Mouse (Mus musculus) lung, postnatal 10 days (tissue): ENCODE results near the gene Hfe2.
A peak's percentile ranks its signal among the peaks of the same experiment; 100 is the strongest.
"Not testable (repeated sequence)": the region's sequence is repeated elsewhere in the genome, so short reads cannot be mapped to it uniquely, and the experiment has no call there.

Experiments used
- DNase-seq: peaks from one replicate; pipeline ENCODE4 v3.0.0; 2021

Gene Hfe2

DNA sequence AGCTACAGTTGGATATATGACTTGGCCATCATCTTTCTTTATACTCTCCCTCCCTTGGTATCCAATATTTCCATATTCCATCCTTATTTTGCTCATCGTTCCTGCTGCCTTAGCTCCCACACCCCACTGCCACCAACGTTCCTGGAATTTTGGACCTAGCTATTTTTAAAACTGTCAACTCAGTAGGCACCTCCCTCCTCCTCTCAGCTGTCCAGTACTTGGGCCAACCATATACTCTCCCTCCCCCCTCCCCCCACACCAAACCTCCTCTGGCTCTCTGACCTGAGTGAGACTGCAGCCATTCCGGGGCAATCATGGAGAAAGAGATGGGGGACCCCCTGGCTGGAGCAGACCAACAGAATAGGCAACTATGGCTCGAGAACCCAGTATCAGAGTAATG, at the start of gene Hfe2:
Gene Hfe2, plus strand, starts transcription at position 259 of the 400 bp plus-strand sequence.
- no peak for DNase-seq

GRCm38 (mm10) chr3:96477084-96477483, 47.9 kb upstream of the Hfe2 start:
- DNase-seq, result no peak

- DNase-seq, result no peak
Measured at GRCm38 (mm10) chr3:96477558-96477957, 47.4 kb upstream of the Hfe2 start.

DNA sequence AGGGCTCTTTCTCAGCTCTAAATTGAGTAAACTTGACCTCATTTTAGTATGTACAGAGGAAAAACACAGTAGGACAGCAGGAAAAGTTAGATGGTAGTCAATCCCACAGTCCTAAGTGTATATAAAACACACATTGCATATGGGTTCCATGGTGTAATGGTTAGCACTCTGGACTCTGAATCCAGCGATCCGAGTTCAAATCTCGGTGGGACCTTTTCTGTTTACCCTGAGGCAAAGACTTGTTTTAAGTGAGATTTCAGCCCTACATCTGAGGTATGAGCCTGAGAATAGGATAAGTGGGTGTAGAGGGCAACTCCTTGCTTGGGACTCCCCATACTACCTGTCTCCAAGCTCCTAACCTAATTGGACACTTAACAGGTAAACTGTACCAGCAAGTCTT, 45.7 kb upstream of the Hfe2 start:
- no peak for DNase-seq

GRCm38 (mm10) chr3:96480684-96481270, 44.2 kb upstream of the Hfe2 start:
- no peak for DNase-seq

DNA sequence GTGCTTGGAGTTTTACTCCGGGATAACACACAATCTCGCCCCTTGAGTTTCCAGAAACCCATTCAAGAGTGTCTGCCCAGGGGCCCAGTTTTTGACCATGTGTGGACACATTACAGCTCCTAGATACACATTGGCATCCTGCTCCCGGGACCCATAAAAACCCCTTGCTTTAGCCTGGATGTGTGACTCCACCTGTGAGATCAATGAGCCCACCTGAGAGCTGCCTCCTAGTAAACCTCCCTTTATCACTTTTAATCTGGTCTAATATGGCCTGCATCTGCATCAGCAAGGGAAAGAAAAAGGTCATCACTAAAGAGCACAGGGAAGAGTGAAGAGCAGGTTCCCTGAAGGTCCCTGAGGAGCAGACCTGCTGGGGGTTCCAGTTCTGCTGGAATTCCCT, 43.1 kb upstream of the Hfe2 start:
- no peak for DNase-seq

DNA sequence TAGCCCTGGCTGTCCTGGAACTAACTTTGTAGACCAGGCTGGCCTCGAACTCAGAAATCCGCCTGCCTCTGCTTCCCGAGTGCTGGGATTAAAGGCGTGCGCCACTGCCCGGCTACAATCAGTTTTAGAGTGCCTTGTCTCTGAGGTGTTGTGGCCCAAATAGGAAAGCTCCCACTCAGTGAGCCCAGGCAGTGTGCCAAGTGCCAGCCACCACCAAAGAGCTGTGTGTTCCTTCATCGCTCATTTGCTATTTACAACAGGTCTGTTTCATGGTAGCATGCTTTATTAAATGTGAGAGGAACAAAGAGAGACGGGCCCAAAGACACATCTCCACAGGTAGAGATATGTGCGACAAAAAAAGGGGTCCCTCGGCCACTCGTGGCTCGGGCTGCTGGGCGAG, 42.5 kb upstream of the Hfe2 start:
- no peak for DNase-seq

GRCm38 (mm10) chr3:96483044-96483443, 41.9 kb upstream of the Hfe2 start:
- not testable (repeated sequence) for DNase-seq

DNA sequence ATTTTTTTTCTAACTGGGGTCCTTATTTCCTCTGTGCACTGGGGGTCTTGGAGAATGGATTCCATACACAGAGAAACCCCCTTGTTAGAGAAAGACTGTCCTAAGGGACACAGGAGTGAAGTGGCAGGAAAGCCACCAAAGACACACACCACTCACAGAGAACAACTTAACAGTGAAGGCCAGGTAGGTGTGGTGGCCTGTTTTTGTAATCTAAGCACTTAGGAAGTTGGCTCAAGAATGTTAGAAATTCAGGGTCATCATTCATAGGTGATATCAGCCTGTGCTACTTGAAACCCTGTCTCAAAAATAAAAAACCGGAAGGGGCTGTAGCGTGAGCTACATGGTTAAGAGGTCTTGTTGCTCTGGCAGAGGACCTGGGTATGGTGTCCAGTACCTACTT, 41.0 kb upstream of the Hfe2 start:
- DNase-seq, result no peak

DNA sequence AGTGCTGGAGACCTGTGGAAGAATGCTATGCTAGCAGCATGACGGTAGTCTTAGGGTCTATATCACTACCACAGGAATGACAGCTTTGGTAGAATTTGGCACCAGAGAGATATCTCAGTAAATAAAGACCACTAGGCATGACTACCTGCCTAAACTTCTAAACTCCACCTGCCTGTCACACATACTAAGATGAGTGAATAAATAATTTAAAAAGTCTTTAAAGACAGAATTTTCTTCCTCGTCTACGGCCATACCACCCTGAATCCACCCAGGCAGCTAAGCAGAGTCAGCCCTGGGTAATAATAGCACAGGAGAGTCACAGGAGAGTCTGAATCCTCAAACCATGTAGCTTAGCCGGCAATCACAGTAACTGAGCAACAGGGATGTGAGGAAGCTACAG, 40.1 kb upstream of the Hfe2 start:
- no peak for DNase-seq

GRCm38 (mm10) chr3:96485361-96485760, 39.6 kb upstream of the Hfe2 start:
- DNase-seq, result no peak

DNA sequence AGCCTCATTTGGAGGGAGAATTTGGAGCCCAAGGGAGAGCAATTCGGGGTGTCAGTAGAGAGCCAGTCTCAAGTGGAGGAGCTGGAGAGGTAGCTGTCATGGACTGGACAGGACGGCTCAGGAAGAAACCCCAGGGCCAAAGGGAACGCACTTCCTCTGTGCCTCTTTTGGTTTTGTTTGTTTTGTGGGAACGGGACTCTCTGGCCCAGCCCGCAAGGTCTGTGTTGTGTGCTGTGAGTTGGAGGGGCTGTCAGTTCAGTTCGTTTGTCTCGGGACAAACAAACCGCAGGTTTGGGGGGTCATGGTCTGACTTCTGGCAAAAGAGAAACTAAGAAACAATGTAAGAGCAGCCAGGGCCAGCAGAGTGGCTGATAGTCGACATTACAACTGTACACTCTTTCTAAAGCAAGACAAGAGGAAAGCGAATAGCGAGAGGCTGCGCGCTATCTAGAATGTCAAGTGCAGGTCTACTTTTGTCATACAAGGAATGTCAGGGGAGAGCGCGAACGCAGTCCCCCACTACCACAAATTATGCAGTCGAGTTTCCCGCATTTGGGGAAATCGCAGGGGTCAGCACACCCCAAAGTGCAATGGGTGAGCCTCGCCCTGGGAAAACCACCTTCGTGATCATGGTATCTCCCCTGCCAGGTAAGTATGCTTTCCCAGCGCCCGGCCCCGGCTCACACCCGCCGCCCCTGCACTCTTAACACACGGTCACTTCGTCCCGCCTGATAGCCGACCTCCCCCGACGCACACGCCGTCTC, 38.7 kb upstream of the Hfe2 start:
- DNase-seq, result not testable (repeated sequence)

DNA sequence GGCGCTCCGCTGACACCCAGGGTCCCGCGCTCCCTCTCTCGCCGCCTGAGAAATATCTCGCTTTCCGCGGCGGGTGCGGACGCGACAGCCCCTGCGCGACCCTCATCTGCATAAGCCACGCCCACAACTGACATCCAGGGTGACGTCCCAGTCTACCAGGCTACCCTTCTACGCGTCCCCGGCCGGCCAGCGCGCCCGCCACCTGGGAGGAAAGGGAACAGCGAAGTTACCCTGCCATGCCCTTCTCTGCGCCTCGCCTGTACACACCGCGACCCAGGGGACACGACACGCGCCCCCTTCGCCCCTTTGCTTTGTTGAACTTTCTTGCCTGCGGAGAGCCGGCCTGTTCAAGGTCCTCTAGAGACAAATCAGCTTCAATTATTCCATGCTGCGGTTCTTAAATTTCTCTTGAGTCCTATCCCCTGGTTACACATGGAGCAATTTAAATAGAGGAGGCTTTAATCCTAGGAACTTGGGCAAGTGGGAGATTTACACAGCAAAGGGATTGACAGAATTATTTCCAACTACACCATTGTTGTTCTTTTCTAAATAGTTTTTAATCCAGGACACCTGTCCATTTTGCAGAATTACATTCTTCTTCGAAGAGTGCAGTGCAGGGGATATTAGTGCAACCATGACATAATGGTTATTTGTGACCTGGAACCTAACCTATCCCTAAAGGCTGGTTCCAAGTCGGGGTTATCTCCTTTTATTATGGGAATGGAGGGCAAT, 38.0 kb upstream of the Hfe2 start:
- not testable (repeated sequence) for DNase-seq

DNA sequence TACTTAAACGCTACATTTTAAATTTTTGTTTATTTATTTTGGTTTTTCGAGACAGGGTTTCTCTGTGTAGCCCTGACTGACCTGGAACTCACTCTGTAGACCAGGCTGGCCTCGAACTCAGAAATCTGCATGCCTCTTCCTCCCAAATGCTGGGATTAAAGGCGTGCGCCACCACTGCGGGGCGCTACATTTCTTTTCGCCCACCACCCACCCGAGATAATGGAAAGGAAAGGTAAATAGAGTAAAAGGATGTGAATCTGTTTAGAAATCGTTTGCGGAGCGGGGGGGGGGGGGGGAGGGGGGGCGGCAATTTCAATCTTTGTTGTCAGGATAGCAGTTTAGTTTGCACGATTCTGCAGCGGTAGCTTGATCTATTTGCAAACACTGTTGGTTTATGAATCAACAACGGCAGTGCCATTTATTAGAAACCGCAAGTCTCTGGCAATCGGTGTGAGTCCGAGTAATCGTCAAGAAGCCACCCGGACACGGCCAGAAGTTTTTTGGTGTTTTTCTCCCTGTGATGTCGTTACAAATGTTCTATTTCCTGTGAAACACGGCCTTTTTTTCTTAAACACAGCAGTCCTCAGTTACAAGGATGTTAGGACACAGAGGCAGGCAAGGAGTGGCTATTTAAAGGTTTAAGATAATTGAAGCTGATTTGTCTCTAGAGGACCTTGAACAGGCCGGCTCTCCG, 37.2 kb upstream of the Hfe2 start:
- peak; percentile 67 for DNase-seq

GRCm38 (mm10) chr3:96488290-96488906, 36.6 kb upstream of the Hfe2 start:
- not testable (repeated sequence) for DNase-seq

- not testable (repeated sequence) for DNase-seq
Measured at GRCm38 (mm10) chr3:96488907-96489629, 35.9 kb upstream of the Hfe2 start.

- DNase-seq, result not testable (repeated sequence)
Measured at GRCm38 (mm10) chr3:96489636-96490035, 35.3 kb upstream of the Hfe2 start.

GRCm38 (mm10) chr3:96494456-96494855, 30.5 kb upstream of the Hfe2 start:
- DNase-seq, result not testable (repeated sequence)

GRCm38 (mm10) chr3:96494912-96495311, 30.1 kb upstream of the Hfe2 start:
- DNase-seq, result no peak

DNA sequence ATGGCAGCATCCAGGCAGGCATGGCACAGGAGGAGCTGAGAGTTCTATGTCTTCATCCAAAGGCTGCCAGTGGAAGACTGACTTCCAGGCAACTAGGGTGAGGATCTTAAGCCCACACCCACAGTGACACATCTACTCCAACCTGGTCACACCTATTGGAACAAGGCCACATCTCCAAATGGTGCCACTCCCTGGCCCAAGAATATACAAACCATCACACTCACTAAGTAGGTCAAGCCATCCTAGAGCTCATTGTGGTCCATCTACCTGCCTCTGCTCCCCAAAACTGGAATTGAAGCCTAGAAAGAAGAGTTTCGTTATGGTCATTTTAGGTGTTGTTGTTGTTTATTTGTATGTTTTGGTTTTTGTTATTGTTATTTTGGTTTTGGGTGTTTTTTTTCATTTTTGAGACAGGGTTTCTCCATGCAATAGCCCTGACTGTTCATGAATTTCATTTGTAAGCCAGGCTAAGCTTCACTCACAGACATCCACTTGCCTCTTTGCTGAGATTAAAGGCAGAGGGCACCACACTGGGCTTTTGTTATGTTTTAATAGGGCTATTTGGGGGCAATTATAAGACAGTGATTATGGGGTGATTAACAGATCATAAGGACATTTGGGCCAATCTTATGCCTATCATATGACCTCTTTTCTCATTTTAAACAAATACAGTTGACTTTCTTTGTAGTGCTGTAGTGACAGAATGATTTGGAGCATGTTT, 29.3 kb upstream of the Hfe2 start:
- DNase-seq, result peak; percentile 1

- peak; percentile 1 for DNase-seq
Measured at GRCm38 (mm10) chr3:96496216-96496615, 28.8 kb upstream of the Hfe2 start.
